Mouse (Mus musculus): Measurements from ENCODE around the gene Ddx39b. TPM values are rescaled to one million over a fixed set of nuclear protein-coding genes. Genes with fewer than 3 reads are reported as not detected.

Ddx39b gene
- polyA plus RNA-seq, 1 experiment from 2014 or later: 346 TPM

- Histone ChIP-seq H3K36me3 (replicated peaks; ENCODE audit: control insufficient read depth, insufficient read depth) (peaks cover 15% of the 10 kb centered on the region), H3K9me3 (ENCODE audit: control insufficient read depth, low read length) (no peaks in the 10 kb centered on the region), H3K4me3 (replicated peaks; ENCODE audit: low read length) (no peak overlapping the region), H3K9ac (no peak overlapping the region), H3K27me3 (ENCODE audit: control insufficient read depth, insufficient read depth, low read length) (no peaks in the 10 kb centered on the region), H3K4me1 (replicated peaks; ENCODE audit: control insufficient read depth, insufficient read depth, low read length) (peaks cover 32% of the 10 kb centered on the region), H3K4me2 (replicated peaks) (no peak overlapping the region), H3K27ac (no peak overlapping the region)
- no peak for DNase-seq (ENCODE audit: low spot score)
- 90% methylated on average over 5 of the region's 5 CpGs for WGBS
- no peak for ATAC-seq (ENCODE audit: low FRiP score)
Measured at GRCm38 (mm10) chr17:35239700-35240099, 1.8 kb upstream of the Ddx39b start.

DNA sequence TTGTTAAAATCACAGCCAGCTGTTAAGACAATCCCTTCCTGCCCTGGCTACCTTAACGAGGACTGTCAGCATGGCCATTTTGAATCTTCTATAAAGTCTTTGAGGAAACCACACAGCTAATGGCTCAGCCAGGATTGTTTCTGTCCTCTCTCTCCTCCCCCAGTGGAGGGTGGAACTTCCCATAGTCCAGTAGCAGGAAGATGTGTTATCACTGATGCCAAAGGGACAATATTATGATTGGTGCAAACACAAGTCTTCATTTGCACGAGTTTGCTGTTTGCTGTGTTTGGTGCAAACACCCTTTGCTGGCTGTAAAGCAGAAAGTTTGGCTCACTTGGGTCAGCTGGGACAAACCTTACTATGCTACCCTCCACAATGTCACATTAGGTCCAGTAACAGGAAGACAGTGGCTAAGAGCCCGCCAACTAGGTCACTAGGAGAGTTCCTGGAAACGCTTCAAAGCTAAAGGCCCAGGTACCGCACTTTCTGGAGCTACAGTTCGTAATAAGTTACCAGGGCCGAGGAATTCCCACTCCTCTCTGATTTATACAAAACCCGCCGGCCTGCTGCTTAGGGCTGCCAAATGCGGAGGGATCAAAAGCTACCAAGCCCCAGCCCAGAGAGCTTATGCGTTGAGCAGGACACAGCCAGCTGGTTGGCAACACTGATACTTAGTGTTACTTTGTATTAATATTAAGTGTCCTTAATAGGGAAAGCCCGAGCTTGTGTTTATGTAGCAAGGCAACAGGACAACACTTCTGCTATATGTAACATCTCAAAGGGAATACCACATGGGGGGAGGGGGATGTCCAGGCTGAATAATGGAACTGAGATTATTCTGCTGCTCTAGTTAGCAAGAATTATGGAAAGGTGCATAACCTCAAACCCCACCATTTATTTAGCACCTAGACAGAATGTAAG is 902 bp upstream of the Ddx39b start:
- ATAC-seq (ENCODE audit: low FRiP score): no peak; the same call in 1 of the 2 replicates
- H3K4me1 ChIP-seq (replicated peaks; ENCODE audit: control insufficient read depth, insufficient read depth, low read length): peaks cover 36% of the 10 kb centered on the region
- 31% methylated on average over 12 of the region's 12 CpGs for WGBS

DNA sequence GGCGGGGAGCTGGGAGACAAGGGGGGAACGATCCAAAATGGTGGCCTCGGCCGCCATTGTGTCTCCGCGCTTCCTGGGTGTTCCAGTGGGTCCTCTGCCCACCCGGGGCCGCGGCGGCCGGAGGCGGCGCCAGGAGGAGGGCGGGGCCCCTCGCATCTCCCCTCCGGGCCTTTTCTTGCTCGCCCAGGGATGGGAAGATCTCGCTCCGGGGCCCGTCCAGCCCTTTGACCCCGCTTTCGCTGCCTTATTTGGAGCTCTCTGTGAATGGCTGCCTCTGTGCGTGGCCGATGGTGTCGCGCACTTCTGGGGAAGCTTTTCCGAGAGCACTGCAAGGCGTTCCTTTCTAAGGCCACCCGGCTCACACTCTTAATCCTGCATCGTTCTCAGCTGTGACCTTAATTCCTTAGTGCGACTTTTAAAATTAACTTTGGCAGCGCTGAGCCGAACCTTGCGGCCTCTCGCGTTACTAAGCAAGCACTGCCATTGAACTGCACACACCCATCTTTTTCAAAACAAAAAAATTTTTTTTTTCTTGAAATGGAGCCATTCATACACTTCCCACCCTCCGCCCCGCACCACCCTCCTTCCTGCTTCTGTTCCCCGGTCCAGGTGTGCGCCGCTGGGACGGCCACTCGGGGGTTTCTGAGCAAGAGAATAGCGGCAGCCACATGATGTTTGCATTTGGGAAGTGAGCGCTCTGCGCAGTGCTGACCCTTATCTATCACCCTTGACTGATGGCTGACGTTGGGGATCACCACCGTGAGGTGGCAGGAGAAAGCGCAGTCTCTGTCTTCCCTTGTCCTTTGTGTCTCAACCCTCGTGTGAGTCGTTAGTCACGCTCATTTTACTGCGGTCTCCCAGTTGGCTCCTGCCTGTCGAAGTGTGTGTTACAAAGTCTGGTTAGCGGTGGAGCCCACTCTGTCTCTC is 732 bp downstream of the Ddx39b start:
- H3K4me2 ChIP-seq (replicated peaks): peak overlapping the region; percentile 67
- H3K36me3 ChIP-seq (replicated peaks; ENCODE audit: control insufficient read depth, insufficient read depth): peaks cover 40% of the 10 kb centered on the region
- whole genome bisulfite sequencing: under 1% methylated on average over 55 of the region's 55 CpGs
- H3K9ac ChIP-seq: peak overlapping the region; percentile 99
- no peaks in the 10 kb centered on the region for H3K9me3 ChIP-seq (ENCODE audit: control insufficient read depth, low read length)
- no peaks in the 10 kb centered on the region for H3K27me3 ChIP-seq (ENCODE audit: control insufficient read depth, insufficient read depth, low read length)
- H3K4me3 ChIP-seq (replicated peaks; ENCODE audit: low read length): peak overlapping the region; percentile 90
- H3K27ac ChIP-seq: peak overlapping the region; percentile 99
- DNase-seq (ENCODE audit: low spot score): peak; percentile 48
- peaks cover 36% of the 10 kb centered on the region for H3K4me1 ChIP-seq (replicated peaks; ENCODE audit: control insufficient read depth, insufficient read depth, low read length)
- peak; percentile 41 for ATAC-seq (ENCODE audit: low FRiP score)

More for the DNA sequence above, 902 bp upstream of the Ddx39b start:
- Histone ChIP-seq H3K4me2 (replicated peaks) (peak overlapping the region; percentile 67), H3K27ac (peak overlapping the region; percentile 99), H3K9me3 (ENCODE audit: control insufficient read depth, low read length) (no peaks in the 10 kb centered on the region), H3K36me3 (replicated peaks; ENCODE audit: control insufficient read depth, insufficient read depth) (peaks cover 24% of the 10 kb centered on the region), H3K4me3 (replicated peaks; ENCODE audit: low read length) (peak overlapping the region; percentile 90), H3K9ac (peak overlapping the region; percentile 99), H3K27me3 (ENCODE audit: control insufficient read depth, insufficient read depth, low read length) (no peaks in the 10 kb centered on the region)
- DNase-seq (ENCODE audit: low spot score): no peak

- Histone ChIP-seq H3K9ac (peak overlapping the region; percentile 99), H3K27ac (peak overlapping the region; percentile 99), H3K27me3 (ENCODE audit: control insufficient read depth, insufficient read depth, low read length) (no peaks in the 10 kb centered on the region), H3K36me3 (replicated peaks; ENCODE audit: control insufficient read depth, insufficient read depth) (peaks cover 48% of the 10 kb centered on the region), H3K4me1 (replicated peaks; ENCODE audit: control insufficient read depth, insufficient read depth, low read length) (peaks cover 33% of the 10 kb centered on the region), H3K9me3 (ENCODE audit: control insufficient read depth, low read length) (no peaks in the 10 kb centered on the region), H3K4me2 (replicated peaks) (peak overlapping the region; percentile 67), H3K4me3 (replicated peaks; ENCODE audit: low read length) (peak overlapping the region; percentile 90)
- ATAC-seq (ENCODE audit: low FRiP score) (no peak), DNase-seq (ENCODE audit: low spot score) (no peak)
- 4% methylated on average over 16 of the region's 16 CpGs for WGBS
Measured at GRCm38 (mm10) chr17:35243086-35243485, 1.5 kb downstream of the Ddx39b start.

DNA sequence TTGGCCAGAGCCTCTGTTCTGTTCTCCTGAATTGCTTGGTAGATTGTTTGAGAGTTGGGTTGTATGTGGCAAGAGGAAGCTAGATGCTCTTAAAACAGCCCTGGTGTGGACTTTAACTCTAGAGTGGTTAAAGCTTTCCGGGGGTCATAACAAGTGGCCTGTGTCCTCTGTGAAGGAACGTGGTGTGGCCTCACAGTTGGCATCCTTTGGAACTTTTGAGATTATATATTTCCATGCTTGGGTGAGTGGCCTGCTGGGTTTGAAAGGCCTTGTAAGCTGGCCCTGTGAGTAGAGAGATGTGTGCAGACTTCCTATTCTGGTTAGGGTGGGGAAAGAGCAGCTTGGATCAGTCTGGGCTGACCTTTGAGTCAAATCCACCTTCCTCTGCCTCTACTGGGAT is 3.5 kb downstream of the Ddx39b start:
- H3K4me3 ChIP-seq (replicated peaks; ENCODE audit: low read length): peak overlapping the region; percentile 90; the same call in 1 of the 2 replicates
- no peak for DNase-seq (ENCODE audit: low spot score)
- H3K27me3 ChIP-seq (ENCODE audit: control insufficient read depth, insufficient read depth, low read length): no peaks in the 10 kb centered on the region
- no peaks in the 10 kb centered on the region for H3K9me3 ChIP-seq (ENCODE audit: control insufficient read depth, low read length)
- no peak for ATAC-seq (ENCODE audit: low FRiP score)
- peak overlapping the region; percentile 99; the same call in 1 of the 2 replicates for H3K9ac ChIP-seq
- peak overlapping the region; percentile 67 for H3K4me2 ChIP-seq (replicated peaks)
- 65% methylated on average over 2 of the region's 2 CpGs for WGBS
- H3K4me1 ChIP-seq (replicated peaks; ENCODE audit: control insufficient read depth, insufficient read depth, low read length): peaks cover 33% of the 10 kb centered on the region
- no peak overlapping the region for H3K27ac ChIP-seq
- peaks cover 68% of the 10 kb centered on the region for H3K36me3 ChIP-seq (replicated peaks; ENCODE audit: control insufficient read depth, insufficient read depth)

GRCm38 (mm10) chr17:35245731-35246623 is 4.4 kb downstream of the Ddx39b start:
- Histone ChIP-seq H3K4me3 (replicated peaks; ENCODE audit: low read length) (no peak overlapping the region; the same call in 1 of the 2 replicates), H3K9ac (peak overlapping the region; percentile 99; the same call in 1 of the 2 replicates), H3K36me3 (replicated peaks; ENCODE audit: control insufficient read depth, insufficient read depth) (peaks cover 77% of the 10 kb centered on the region), H3K4me1 (replicated peaks; ENCODE audit: control insufficient read depth, insufficient read depth, low read length) (peaks cover 26% of the 10 kb centered on the region), H3K9me3 (ENCODE audit: control insufficient read depth, low read length) (no peaks in the 10 kb centered on the region), H3K27ac (no peak overlapping the region), H3K4me2 (replicated peaks) (peak overlapping the region; percentile 67), H3K27me3 (ENCODE audit: control insufficient read depth, insufficient read depth, low read length) (no peaks in the 10 kb centered on the region)
- WGBS: 85% methylated on average over 15 of the region's 15 CpGs
- no peak for DNase-seq (ENCODE audit: low spot score)
- no peak for ATAC-seq (ENCODE audit: low FRiP score)

DNA sequence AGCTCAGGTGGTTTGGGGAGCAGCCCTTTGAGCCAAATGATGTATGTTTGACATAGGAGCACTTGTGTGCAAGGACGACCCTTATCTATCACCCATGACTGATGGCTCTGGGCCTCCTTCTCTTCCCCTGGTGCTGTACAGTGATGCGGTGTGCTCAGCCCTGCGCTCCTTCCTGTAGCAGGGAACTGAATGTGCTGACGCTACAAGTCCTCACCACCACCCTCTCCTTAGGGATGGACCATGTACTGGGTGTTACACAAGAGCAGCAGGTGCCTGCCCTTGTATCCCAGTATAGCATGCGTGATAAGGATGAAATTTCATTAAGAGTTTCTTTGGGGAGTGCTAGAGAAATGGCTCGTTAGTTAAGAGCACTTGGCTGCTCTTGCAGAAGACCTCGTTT is 5.6 kb downstream of the Ddx39b start:
- H3K36me3 ChIP-seq (replicated peaks; ENCODE audit: control insufficient read depth, insufficient read depth): peaks cover 89% of the 10 kb centered on the region
- DNase-seq (ENCODE audit: low spot score) (no peak), ATAC-seq (ENCODE audit: low FRiP score) (no peak)
- H3K4me1 ChIP-seq (replicated peaks; ENCODE audit: control insufficient read depth, insufficient read depth, low read length): peaks cover 26% of the 10 kb centered on the region
- no peak overlapping the region for H3K4me2 ChIP-seq (replicated peaks)
- H3K9me3 ChIP-seq (ENCODE audit: control insufficient read depth, low read length): no peaks in the 10 kb centered on the region
- WGBS: 86% methylated on average over 7 of the region's 7 CpGs
- H3K9ac ChIP-seq: no peak overlapping the region
- H3K4me3 ChIP-seq (replicated peaks; ENCODE audit: low read length): no peak overlapping the region
- no peaks in the 10 kb centered on the region for H3K27me3 ChIP-seq (ENCODE audit: control insufficient read depth, insufficient read depth, low read length)
- no peak overlapping the region for H3K27ac ChIP-seq

DNA sequence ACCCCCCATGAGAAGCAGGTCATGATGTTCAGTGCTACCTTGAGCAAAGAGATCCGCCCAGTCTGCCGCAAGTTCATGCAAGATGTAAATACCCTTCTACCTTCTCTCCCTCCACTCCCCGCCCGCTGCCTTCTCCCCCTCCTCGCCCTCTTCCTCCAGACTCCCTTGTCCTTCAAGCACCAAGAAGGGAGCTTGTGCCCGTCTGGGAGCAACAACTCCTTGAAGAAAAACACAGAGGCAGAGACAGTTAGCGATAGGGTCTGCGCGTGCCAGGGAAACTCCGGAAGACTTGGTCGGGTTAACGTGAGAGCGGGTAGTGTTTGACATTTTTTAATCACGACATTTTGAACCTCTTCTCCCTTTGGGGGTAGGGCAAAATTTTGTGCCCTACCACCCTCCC is 7.4 kb downstream of the Ddx39b start:
- ATAC-seq (ENCODE audit: low FRiP score) (no peak), DNase-seq (ENCODE audit: low spot score) (no peak)
- H3K27ac ChIP-seq: no peak overlapping the region
- no peak overlapping the region for H3K4me2 ChIP-seq (replicated peaks)
- no peak overlapping the region for H3K9ac ChIP-seq
- peaks cover 99% of the 10 kb centered on the region for H3K36me3 ChIP-seq (replicated peaks; ENCODE audit: control insufficient read depth, insufficient read depth)
- H3K4me1 ChIP-seq (replicated peaks; ENCODE audit: control insufficient read depth, insufficient read depth, low read length): peaks cover 18% of the 10 kb centered on the region
- no peaks in the 10 kb centered on the region for H3K9me3 ChIP-seq (ENCODE audit: control insufficient read depth, low read length)
- WGBS: 89% methylated on average over 14 of the region's 14 CpGs
- H3K4me3 ChIP-seq (replicated peaks; ENCODE audit: low read length): no peak overlapping the region
- H3K27me3 ChIP-seq (ENCODE audit: control insufficient read depth, insufficient read depth, low read length): no peaks in the 10 kb centered on the region
